Mouse (Mus musculus) heart, embryonic 12.5 days (tissue): ENCODE data around the gene Nlrp4c. TPM values are rescaled to one million over a fixed set of nuclear protein-coding genes. Genes with fewer than 3 reads are reported as not detected.
A peak's percentile ranks its signal among the peaks of the same experiment; 100 is the strongest.

Source experiments
- ATAC-seq: fragments of 200-750 bp; cut with Nextera tagmentation; 2 replicates; pipeline ENCODE4 v1.8.0; 2017; ENCODE audit warnings: moderate TSS enrichment, moderate library complexity; ENCODE audit not compliant: insufficient number of reproducible peaks, low FRiP score
- H3K27ac ChIP-seq: fragments of 300-500 bp; sonication (generic); 2 replicates; pipeline ENCODE4 v1.5.1; 2016; ENCODE audit warnings: mild to moderate bottlenecking, moderate library complexity; ENCODE audit not compliant: poor library complexity, severe bottlenecking
- H3K27me3 ChIP-seq: fragments of 300-500 bp; sonication (generic); replicated peaks from 2 replicates; pipeline ENCODE4 v1.6.1; 2016; ENCODE audit warnings: mild to moderate bottlenecking, moderate library complexity
- H3K36me3 ChIP-seq: fragments of 300-500 bp; sonication (generic); 2 replicates; pipeline ENCODE4 v1.6.1; 2016; ENCODE audit warnings: mild to moderate bottlenecking, moderate library complexity
- H3K4me1 ChIP-seq: fragments of 300-500 bp; sonication (generic); replicated peaks from 2 replicates; pipeline ENCODE4 v1.6.1; 2016; ENCODE audit warnings: mild to moderate bottlenecking
- H3K4me2 ChIP-seq: fragments of 300-500 bp; sonication (generic); 2 replicates; pipeline ENCODE4 v1.6.1; 2016; ENCODE audit warnings: mild to moderate bottlenecking, moderate library complexity
- H3K4me3 ChIP-seq: fragments of 300-500 bp; sonication (generic); 2 replicates; pipeline ENCODE4 v1.5.1; 2016; ENCODE audit warnings: mild to moderate bottlenecking
- H3K9ac ChIP-seq: fragments of 300-500 bp; sonication (generic); 2 replicates; pipeline ENCODE4 v1.6.1; 2016; ENCODE audit warnings: mild to moderate bottlenecking, moderate library complexity
- H3K9me3 ChIP-seq: fragments of 300-500 bp; sonication (generic); replicated peaks from 2 replicates; pipeline ENCODE4 v1.6.1; 2016; ENCODE audit warnings: mild to moderate bottlenecking, moderate library complexity
- WGBS: fragments of 180-500 bp; shearing (Covaris S2); methylation state at CpG from one replicate; pipeline ENCODE4 v1.1.7; 2016; 5-methylcytosine and 5-hydroxymethylcytosine counted together
- polyA plus RNA-seq: library from polyadenylated mRNA; unstranded; fragments of >200 nt; fragmentation: Nextera tagmentation; extraction: Ambion mirVana; gene quantifications from 2 replicates; pipeline ENCODE4 v1.2.1, GENCODE M21; 2016

Gene Nlrp4c
- polyA plus RNA-seq, 1 experiment from 2014 or later: not detected

GRCm38 (mm10) chr7:6145423-6146188 lies 100.6 kb downstream of the Nlrp4c start:
- Histone ChIP-seq H3K36me3 (peaks cover 9% of the 10 kb centered on the region), H3K4me1 (peaks cover 74% of the 10 kb centered on the region), H3K4me2 (peak overlapping the region; percentile 14), H3K27me3 (no peaks in the 10 kb centered on the region), H3K9me3 (no peaks in the 10 kb centered on the region), H3K4me3 (no peak overlapping the region), H3K9ac (no peak overlapping the region), H3K27ac (peak overlapping the region; percentile 60)
- WGBS: 74% methylated on average over 8 of the region's 8 CpGs
- ATAC-seq: no peak

GRCm38 (mm10) chr7:6146194-6146981 lies 101.4 kb downstream of the Nlrp4c start:
- Histone ChIP-seq H3K27me3 (no peaks in the 10 kb centered on the region), H3K4me1 (peaks cover 74% of the 10 kb centered on the region), H3K9ac (no peak overlapping the region), H3K27ac (peak overlapping the region; percentile 60), H3K9me3 (no peaks in the 10 kb centered on the region), H3K4me3 (no peak overlapping the region), H3K4me2 (peak overlapping the region; percentile 14), H3K36me3 (peaks cover 7% of the 10 kb centered on the region)
- WGBS: 70% methylated on average over 7 of the region's 7 CpGs
- ATAC-seq: 0 out of 2 replicates have a peak, but pooled peaks have one; percentile 31

DNA sequence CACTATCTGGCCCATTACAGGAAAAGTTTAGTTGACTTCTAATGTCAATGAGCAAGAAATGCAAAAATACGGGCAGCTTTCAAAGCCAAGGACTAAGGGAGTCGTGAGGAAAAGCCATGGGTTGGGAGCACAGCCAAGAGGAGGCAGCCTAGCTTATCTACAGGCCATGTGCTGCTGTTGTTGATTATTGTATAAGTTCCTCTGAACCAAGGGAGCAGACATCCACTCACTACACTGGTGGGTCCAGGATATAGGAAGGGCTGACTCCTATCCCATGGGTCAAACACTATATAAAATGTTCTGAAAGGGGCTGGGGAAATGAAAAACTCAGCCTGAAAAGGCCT lies 102.0 kb downstream of the Nlrp4c start:
- peak; percentile 66 for ATAC-seq
- peak overlapping the region; percentile 14; the same call in 1 of the 2 replicates for H3K4me2 ChIP-seq
- no peak overlapping the region for H3K9ac ChIP-seq
- no peaks in the 10 kb centered on the region for H3K27me3 ChIP-seq
- H3K4me1 ChIP-seq: peaks cover 75% of the 10 kb centered on the region
- 33% methylated on average over 2 of the region's 2 CpGs for WGBS
- H3K9me3 ChIP-seq: no peaks in the 10 kb centered on the region
- no peak overlapping the region for H3K4me3 ChIP-seq
- H3K27ac ChIP-seq: peak overlapping the region; percentile 60
- H3K36me3 ChIP-seq: peaks cover 3% of the 10 kb centered on the region

DNA sequence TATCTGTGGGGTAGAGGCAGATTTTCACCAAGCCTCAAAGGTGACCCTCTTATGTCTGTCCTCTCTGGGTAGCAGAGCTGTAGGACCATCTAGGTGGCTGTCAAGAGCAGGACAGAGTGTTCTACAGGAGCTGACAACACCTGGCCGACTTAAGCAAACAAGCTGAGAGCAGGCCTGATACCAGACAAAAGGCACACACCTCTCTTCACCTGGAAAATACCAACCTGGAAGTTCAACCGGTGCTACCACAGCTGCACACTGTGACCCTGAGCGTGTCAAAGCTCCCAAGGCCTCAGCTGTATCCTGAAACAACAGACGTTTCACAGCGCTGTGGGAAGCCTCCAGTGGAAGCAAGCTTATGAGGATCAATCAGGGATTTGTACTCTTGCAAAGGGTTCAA lies 102.7 kb downstream of the Nlrp4c start:
- H3K27ac ChIP-seq: peak overlapping the region; percentile 60
- H3K9me3 ChIP-seq: no peaks in the 10 kb centered on the region
- H3K27me3 ChIP-seq: no peaks in the 10 kb centered on the region
- H3K4me3 ChIP-seq: no peak overlapping the region
- no peak overlapping the region for H3K4me2 ChIP-seq
- no peak for ATAC-seq
- H3K4me1 ChIP-seq: peaks cover 79% of the 10 kb centered on the region
- no peaks in the 10 kb centered on the region for H3K36me3 ChIP-seq
- peak overlapping the region; percentile 39; the same call in 1 of the 2 replicates for H3K9ac ChIP-seq
- 72% methylated on average over 5 of the region's 5 CpGs for WGBS

- H3K27ac ChIP-seq: no peak overlapping the region
- H3K27me3 ChIP-seq: no peaks in the 10 kb centered on the region
- 68% methylated on average over 1 of the region's 1 CpGs for WGBS
- no peak overlapping the region for H3K9ac ChIP-seq
- H3K4me3 ChIP-seq: no peak overlapping the region
- H3K4me2 ChIP-seq: no peak overlapping the region
- H3K36me3 ChIP-seq: no peaks in the 10 kb centered on the region
- H3K9me3 ChIP-seq: no peaks in the 10 kb centered on the region
- no peak for ATAC-seq
- H3K4me1 ChIP-seq: peaks cover 69% of the 10 kb centered on the region
Observed at GRCm38 (mm10) chr7:6151266-6151665, 106.3 kb downstream of the Nlrp4c start.

DNA sequence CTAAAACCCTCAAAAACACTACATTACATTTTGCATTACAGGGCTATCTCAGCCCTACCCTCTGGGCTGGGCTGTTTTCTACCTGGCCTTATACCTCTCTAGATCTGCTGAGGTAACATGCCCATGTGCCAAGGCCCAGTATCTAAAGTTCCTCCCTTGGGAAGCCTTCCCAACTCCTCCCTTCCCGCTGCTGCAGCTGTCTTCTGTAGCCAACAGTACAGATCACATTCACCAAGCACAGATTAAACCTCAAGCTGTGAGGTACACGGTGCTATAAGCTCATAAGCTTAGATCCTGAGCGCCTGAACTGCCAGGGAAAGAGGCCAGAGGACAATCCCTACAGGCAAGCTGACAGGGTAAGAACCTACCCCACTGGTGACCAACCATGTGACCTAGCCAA lies 107.1 kb downstream of the Nlrp4c start:
- no peak overlapping the region for H3K9ac ChIP-seq
- H3K4me3 ChIP-seq: no peak overlapping the region
- ATAC-seq: no peak
- H3K36me3 ChIP-seq: no peaks in the 10 kb centered on the region
- H3K27me3 ChIP-seq: no peaks in the 10 kb centered on the region
- no peaks in the 10 kb centered on the region for H3K9me3 ChIP-seq
- H3K4me2 ChIP-seq: no peak overlapping the region
- WGBS: 83% methylated on average over 3 of the region's 3 CpGs
- peaks cover 66% of the 10 kb centered on the region for H3K4me1 ChIP-seq
- H3K27ac ChIP-seq: no peak overlapping the region

GRCm38 (mm10) chr7:6153131-6153530 lies 108.2 kb downstream of the Nlrp4c start:
- no peak for ATAC-seq
- H3K27ac ChIP-seq: no peak overlapping the region
- no peaks in the 10 kb centered on the region for H3K9me3 ChIP-seq
- H3K27me3 ChIP-seq: no peaks in the 10 kb centered on the region
- no peaks in the 10 kb centered on the region for H3K36me3 ChIP-seq
- no peak overlapping the region for H3K4me2 ChIP-seq
- 87% methylated on average over 3 of the region's 3 CpGs for WGBS
- H3K4me1 ChIP-seq: peaks cover 55% of the 10 kb centered on the region
- H3K4me3 ChIP-seq: no peak overlapping the region
- 0 out of 2 replicates have a peak overlapping the region, but pooled peaks have one; percentile 12 for H3K9ac ChIP-seq

DNA sequence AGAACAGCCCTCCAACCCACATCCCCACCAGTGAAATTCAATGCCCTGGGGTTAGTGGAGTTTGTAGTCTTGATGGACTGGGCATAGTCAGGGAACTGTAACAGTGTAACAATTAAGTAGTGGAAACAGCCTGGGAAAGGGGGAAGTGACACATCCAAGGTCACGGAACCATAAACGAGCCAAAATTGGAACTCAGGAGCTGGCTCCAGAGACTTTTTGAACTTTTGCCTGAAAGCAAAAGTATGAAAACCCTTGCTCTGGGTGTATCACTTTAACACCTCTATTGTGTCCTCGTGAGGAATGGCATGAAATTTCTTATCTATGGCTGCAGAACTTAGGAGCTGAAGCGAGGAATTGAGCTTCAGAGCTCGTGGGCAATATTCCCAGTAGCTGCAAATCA lies 109.2 kb downstream of the Nlrp4c start:
- H3K4me3 ChIP-seq: peak overlapping the region; percentile 81
- H3K4me2 ChIP-seq: peak overlapping the region; percentile 76
- WGBS: 55% methylated on average over 5 of the region's 5 CpGs
- peak overlapping the region; percentile 97 for H3K9ac ChIP-seq
- H3K36me3 ChIP-seq: no peaks in the 10 kb centered on the region
- ATAC-seq: no peak
- H3K9me3 ChIP-seq: no peaks in the 10 kb centered on the region
- peak overlapping the region; percentile 95 for H3K27ac ChIP-seq
- peaks cover 45% of the 10 kb centered on the region for H3K4me1 ChIP-seq
- no peaks in the 10 kb centered on the region for H3K27me3 ChIP-seq

Other genes with a start within 250 kb of the Nlrp4c start
- not detected in 2 replicates for gene Vmn1r63, start 239.7 kb upstream of the Nlrp4c start, polyA plus RNA-seq
- gene Vmn1r64, start 160.6 kb upstream of the Nlrp4c start, polyA plus RNA-seq: not detected in 2 replicates
- gene Vmn1r65, start 34.2 kb upstream of the Nlrp4c start, polyA plus RNA-seq: not detected in 2 replicates
- 26.0 and 27.7 TPM in 2 replicates for gene Zfp787, start 110.8 kb downstream of the Nlrp4c start, polyA plus RNA-seq
- 30.2 and 31.3 TPM in 2 replicates for gene Zfp444, start 127.1 kb downstream of the Nlrp4c start, polyA plus RNA-seq
- gene Galp, start 151.9 kb downstream of the Nlrp4c start, polyA plus RNA-seq: not detected in 2 replicates
- not detected in 2 replicates for gene Zscan5b, start 177.1 kb downstream of the Nlrp4c start, polyA plus RNA-seq
- gene Epp13, start 207.5 kb downstream of the Nlrp4c start, polyA plus RNA-seq: not detected in 2 replicates
- 3.7 and 4.2 TPM in 2 replicates for gene Zfp667, start 241.4 kb downstream of the Nlrp4c start, polyA plus RNA-seq